Mouse (Mus musculus) kidney, adult 9 months (tissue): ENCODE measurements around the gene Mrpl52.
A peak's percentile ranks its signal among the peaks of the same experiment; 100 is the strongest.

Source experiments
- DNase-seq: peaks from one replicate; pipeline ENCODE4 v3.0.0; 2022

Mrpl52 gene

GRCm38 (mm10) chr14:54472671-54473070, 46.0 kb downstream of the Mrpl52 start:
- DNase-seq: no peak

GRCm38 (mm10) chr14:54474744-54475143, 48.0 kb downstream of the Mrpl52 start:
- no peak for DNase-seq

- peak; percentile 49 for DNase-seq
Measured at GRCm38 (mm10) chr14:54475941-54476844, 49.5 kb downstream of the Mrpl52 start, which contains the start of gene Rem2. Rem2 (plus strand) TSS chr14:54476100.

GRCm38 (mm10) chr14:54477172-54477909, 50.6 kb downstream of the Mrpl52 start:
- DNase-seq: no peak
